Mouse (Mus musculus): ENCODE data around the gene Trim46. TPM values are rescaled to one million over a fixed set of nuclear protein-coding genes. Genes with fewer than 3 reads are reported as not detected.
A peak's percentile ranks its signal among the peaks of the same experiment; 100 is the strongest.

Trim46 gene
- polyA plus RNA-seq, 1 experiment from 2014 or later: 1.7 TPM

GRCm38 (mm10) chr3:89227307-89228179 lies 18.6 kb downstream of the Trim46 start:
- no peaks in the 10 kb centered on the region for H3K36me3 ChIP-seq (ENCODE audit: control insufficient read depth, insufficient read depth, low read length)
- DNase-seq (ENCODE audit: low spot score) (peak; percentile 79), ATAC-seq (replicated peaks; ENCODE audit: low FRiP score) (peak; percentile 53)
- peak overlapping the region; percentile 69 for H3K4me2 ChIP-seq
- no peak overlapping the region for H3K27ac ChIP-seq (ENCODE audit: low read depth, low read length)
- 0 out of 2 replicates have a peak overlapping the region, but pooled peaks have one; percentile 9 for H3K9ac ChIP-seq (ENCODE audit: low read depth, low read length)
- peak overlapping the region; percentile 45 for H3K4me3 ChIP-seq (ENCODE audit: low read depth, low read length)
- no peaks in the 10 kb centered on the region for H3K9me3 ChIP-seq (ENCODE audit: control insufficient read depth, low read length)
- 4% methylated on average over 41 of the region's 41 CpGs for WGBS
- H3K27me3 ChIP-seq (replicated peaks; ENCODE audit: control insufficient read depth, insufficient read depth, low read length): peaks cover 44% of the 10 kb centered on the region
- peaks cover 27% of the 10 kb centered on the region for H3K4me1 ChIP-seq (replicated peaks; ENCODE audit: control insufficient read depth, insufficient read depth, low read length)

DNA sequence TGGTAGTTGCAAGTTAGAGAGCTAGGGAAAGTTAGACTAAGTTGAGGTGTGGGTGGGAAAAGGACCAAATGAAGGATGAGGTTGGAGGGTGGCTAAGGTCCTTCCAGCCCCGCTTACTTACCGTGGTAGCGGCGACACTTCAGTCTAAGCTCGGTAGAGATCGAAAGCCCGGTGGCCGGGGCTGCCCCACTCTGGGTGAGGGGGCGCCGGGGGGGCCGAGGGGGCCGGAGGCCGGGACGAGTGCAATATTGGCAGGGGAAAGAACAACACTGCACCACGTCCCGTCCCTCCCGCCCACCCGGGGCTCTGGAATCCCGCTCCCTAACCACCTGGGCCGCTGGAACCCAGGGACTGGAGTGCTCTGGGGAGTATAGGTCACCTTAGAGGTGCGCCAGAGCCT lies 19.2 kb downstream of the Trim46 start, which contains the start of gene Mtx1:
Gene Mtx1 (minus strand): TSS at position 189 of the 400 bp plus-strand sequence.
- no peak within 1 kb of the TSS for H3K27ac ChIP-seq (ENCODE audit: low read depth, low read length)
- ATAC-seq (replicated peaks; ENCODE audit: low FRiP score): no peak
- H3K9ac ChIP-seq (ENCODE audit: low read depth, low read length): peak within 1 kb of the TSS; percentile 9; the same call in 1 of the 2 replicates

DNA sequence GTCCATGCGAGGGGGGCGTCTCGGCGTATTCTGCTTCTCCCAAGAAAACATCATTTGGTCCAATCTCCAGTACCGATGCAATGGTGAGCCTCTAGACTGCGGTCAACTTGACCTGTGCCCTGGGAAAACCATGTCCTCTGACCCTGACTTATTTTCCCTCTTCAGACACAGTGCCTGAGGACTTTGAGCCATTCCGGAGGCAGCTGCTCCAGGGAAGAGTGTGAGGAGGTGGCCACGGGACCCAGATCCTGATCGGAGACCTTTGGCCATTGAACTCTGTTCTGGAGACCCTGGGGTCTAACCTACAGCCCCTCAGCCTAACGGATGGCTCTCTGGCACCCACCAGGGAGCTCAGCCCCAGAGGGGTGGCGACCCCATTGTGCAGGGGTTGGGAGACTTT lies 19.7 kb downstream of the Trim46 start:
- no peak overlapping the region for H3K4me3 ChIP-seq (ENCODE audit: low read depth, low read length)
- WGBS: 35% methylated on average over 11 of the region's 11 CpGs

More for the DNA sequence above, 19.2 kb downstream of the Trim46 start, which contains the start of gene Mtx1:
- Histone ChIP-seq H3K9me3 (ENCODE audit: control insufficient read depth, low read length) (no peaks in the 10 kb centered on the region), H3K4me3 (ENCODE audit: low read depth, low read length) (peak within 1 kb of the TSS; percentile 45), H3K4me1 (replicated peaks; ENCODE audit: control insufficient read depth, insufficient read depth, low read length) (peaks cover 27% of the 10 kb centered on the region), H3K4me2 (peak within 1 kb of the TSS; percentile 69), H3K27me3 (replicated peaks; ENCODE audit: control insufficient read depth, insufficient read depth, low read length) (peaks cover 44% of the 10 kb centered on the region), H3K36me3 (ENCODE audit: control insufficient read depth, insufficient read depth, low read length) (no peaks in the 10 kb centered on the region)
- 10% methylated on average over 21 of the region's 21 CpGs for WGBS
- DNase-seq (ENCODE audit: low spot score): no peak

DNA sequence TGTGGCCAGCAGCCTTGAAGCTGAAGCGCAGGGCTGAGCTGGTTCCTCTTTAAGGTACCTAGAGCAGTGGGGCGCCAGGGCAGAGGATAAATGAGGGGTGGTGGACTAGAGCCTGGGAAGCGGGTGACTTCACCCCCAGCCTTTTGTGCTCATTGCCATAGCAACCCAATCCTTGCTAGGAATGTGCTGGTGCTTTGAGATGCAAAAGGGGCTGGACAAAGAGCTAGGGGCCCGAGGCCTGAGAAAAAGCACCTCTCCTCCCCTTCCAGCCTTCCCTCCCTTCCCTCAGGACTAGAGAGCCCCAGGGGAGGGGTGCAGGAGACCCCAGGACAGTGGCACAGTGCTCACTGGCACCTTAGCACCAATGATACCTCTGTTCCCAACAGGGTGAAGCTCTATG lies 20.2 kb downstream of the Trim46 start:
- no peak overlapping the region for H3K4me3 ChIP-seq (ENCODE audit: low read depth, low read length)
- DNase-seq (ENCODE audit: low spot score) (no peak), ATAC-seq (replicated peaks; ENCODE audit: low FRiP score) (no peak)
- H3K4me2 ChIP-seq: no peak overlapping the region
- peaks cover 27% of the 10 kb centered on the region for H3K4me1 ChIP-seq (replicated peaks; ENCODE audit: control insufficient read depth, insufficient read depth, low read length)
- whole genome bisulfite sequencing: 41% methylated on average over 4 of the region's 4 CpGs
- H3K36me3 ChIP-seq (ENCODE audit: control insufficient read depth, insufficient read depth, low read length): no peaks in the 10 kb centered on the region
- no peak overlapping the region for H3K27ac ChIP-seq (ENCODE audit: low read depth, low read length)
- no peaks in the 10 kb centered on the region for H3K9me3 ChIP-seq (ENCODE audit: control insufficient read depth, low read length)
- H3K9ac ChIP-seq (ENCODE audit: low read depth, low read length): no peak overlapping the region; the same call in 1 of the 2 replicates
- peaks cover 38% of the 10 kb centered on the region for H3K27me3 ChIP-seq (replicated peaks; ENCODE audit: control insufficient read depth, insufficient read depth, low read length)

More for the DNA sequence above, 19.7 kb downstream of the Trim46 start:
- H3K4me1 ChIP-seq (replicated peaks; ENCODE audit: control insufficient read depth, insufficient read depth, low read length): peaks cover 27% of the 10 kb centered on the region
- H3K4me2 ChIP-seq: peak overlapping the region; percentile 69; the same call in 1 of the 2 replicates
- H3K9ac ChIP-seq (ENCODE audit: low read depth, low read length): no peak overlapping the region; the same call in 1 of the 2 replicates
- H3K9me3 ChIP-seq (ENCODE audit: control insufficient read depth, low read length): no peaks in the 10 kb centered on the region
- ATAC-seq (replicated peaks; ENCODE audit: low FRiP score): no peak
- H3K27ac ChIP-seq (ENCODE audit: low read depth, low read length): no peak overlapping the region
- H3K36me3 ChIP-seq (ENCODE audit: control insufficient read depth, insufficient read depth, low read length): no peaks in the 10 kb centered on the region
- peaks cover 38% of the 10 kb centered on the region for H3K27me3 ChIP-seq (replicated peaks; ENCODE audit: control insufficient read depth, insufficient read depth, low read length)
- DNase-seq (ENCODE audit: low spot score): no peak

DNA sequence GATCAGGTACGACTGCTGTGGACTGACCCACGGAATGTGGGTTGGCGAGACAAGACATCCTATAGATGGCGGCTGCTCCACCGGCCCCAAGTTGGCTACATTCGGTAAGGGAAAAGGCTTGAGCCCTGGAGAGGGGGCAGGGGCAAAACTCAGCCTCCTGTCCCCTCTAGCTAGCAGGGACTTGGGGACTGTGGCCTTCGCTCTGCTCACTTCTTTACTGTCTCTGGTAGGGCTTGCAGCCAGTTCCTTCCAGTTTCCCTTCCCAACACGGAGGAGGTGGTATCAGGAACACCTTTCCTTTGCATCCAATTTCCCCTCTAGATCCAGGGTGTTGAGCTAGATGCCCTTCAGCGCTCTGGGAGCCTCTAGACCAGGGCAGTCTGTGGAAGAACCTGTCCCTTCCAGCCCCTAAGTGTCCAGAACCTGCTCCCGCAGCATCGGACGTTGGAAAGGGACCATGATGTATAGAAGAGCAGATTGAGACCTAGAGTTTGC lies 20.7 kb downstream of the Trim46 start:
- ATAC-seq (replicated peaks; ENCODE audit: low FRiP score) (no peak), DNase-seq (ENCODE audit: low spot score) (no peak)
- H3K4me2 ChIP-seq: no peak overlapping the region
- no peaks in the 10 kb centered on the region for H3K9me3 ChIP-seq (ENCODE audit: control insufficient read depth, low read length)
- peaks cover 27% of the 10 kb centered on the region for H3K4me1 ChIP-seq (replicated peaks; ENCODE audit: control insufficient read depth, insufficient read depth, low read length)
- peaks cover 38% of the 10 kb centered on the region for H3K27me3 ChIP-seq (replicated peaks; ENCODE audit: control insufficient read depth, insufficient read depth, low read length)
- no peak overlapping the region for H3K9ac ChIP-seq (ENCODE audit: low read depth, low read length)
- no peak overlapping the region for H3K4me3 ChIP-seq (ENCODE audit: low read depth, low read length)
- H3K36me3 ChIP-seq (ENCODE audit: control insufficient read depth, insufficient read depth, low read length): no peaks in the 10 kb centered on the region
- WGBS: 60% methylated on average over 12 of the region's 12 CpGs
- no peak overlapping the region for H3K27ac ChIP-seq (ENCODE audit: low read depth, low read length)

- ATAC-seq (replicated peaks; ENCODE audit: low FRiP score) (no peak), DNase-seq (ENCODE audit: low spot score) (no peak)
- Histone ChIP-seq H3K27ac (ENCODE audit: low read depth, low read length) (no peak overlapping the region), H3K36me3 (ENCODE audit: control insufficient read depth, insufficient read depth, low read length) (no peaks in the 10 kb centered on the region), H3K4me2 (no peak overlapping the region), H3K9me3 (ENCODE audit: control insufficient read depth, low read length) (no peaks in the 10 kb centered on the region), H3K9ac (ENCODE audit: low read depth, low read length) (no peak overlapping the region), H3K4me3 (ENCODE audit: low read depth, low read length) (no peak overlapping the region), H3K27me3 (replicated peaks; ENCODE audit: control insufficient read depth, insufficient read depth, low read length) (peaks cover 37% of the 10 kb centered on the region), H3K4me1 (replicated peaks; ENCODE audit: control insufficient read depth, insufficient read depth, low read length) (peaks cover 27% of the 10 kb centered on the region)
- WGBS: 71% methylated on average over 11 of the region's 11 CpGs
These were observed 21.3 kb downstream of the Trim46 start for GRCm38 (mm10) chr3:89224796-89225195.

DNA sequence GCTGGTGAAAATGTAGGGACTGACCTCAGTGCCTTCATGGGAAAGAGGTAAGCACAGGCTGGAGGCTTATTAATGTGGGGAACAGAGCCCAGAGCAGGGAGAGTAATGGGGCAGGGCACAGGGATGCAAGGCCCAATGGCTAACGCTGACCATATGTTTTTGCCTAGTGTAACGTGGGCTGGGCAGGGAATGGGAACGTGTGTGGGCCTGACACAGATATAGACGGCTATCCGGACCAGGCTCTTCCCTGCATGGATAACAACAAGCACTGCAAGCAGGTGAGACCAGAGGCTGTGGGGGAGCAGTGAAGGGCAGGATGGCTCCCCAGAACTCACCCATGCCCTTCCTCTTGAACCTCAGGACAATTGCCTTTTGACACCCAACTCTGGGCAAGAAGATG lies 24.9 kb downstream of the Trim46 start:
- Histone ChIP-seq H3K4me1 (replicated peaks; ENCODE audit: control insufficient read depth, insufficient read depth, low read length) (peaks cover 6% of the 10 kb centered on the region), H3K27ac (ENCODE audit: low read depth, low read length) (no peak overlapping the region), H3K9me3 (ENCODE audit: control insufficient read depth, low read length) (no peaks in the 10 kb centered on the region), H3K4me3 (ENCODE audit: low read depth, low read length) (no peak overlapping the region), H3K36me3 (ENCODE audit: control insufficient read depth, insufficient read depth, low read length) (no peaks in the 10 kb centered on the region), H3K27me3 (replicated peaks; ENCODE audit: control insufficient read depth, insufficient read depth, low read length) (peaks cover 13% of the 10 kb centered on the region), H3K4me2 (no peak overlapping the region), H3K9ac (ENCODE audit: low read depth, low read length) (no peak overlapping the region)
- no peak for ATAC-seq (replicated peaks; ENCODE audit: low FRiP score)
- 76% methylated on average over 5 of the region's 5 CpGs for WGBS
- no peak for DNase-seq (ENCODE audit: low spot score)

GRCm38 (mm10) chr3:89219546-89219945 lies 26.6 kb downstream of the Trim46 start:
- DNase-seq (ENCODE audit: low spot score): no peak
- H3K36me3 ChIP-seq (ENCODE audit: control insufficient read depth, insufficient read depth, low read length): no peaks in the 10 kb centered on the region
- no peak overlapping the region for H3K4me2 ChIP-seq
- no peaks in the 10 kb centered on the region for H3K9me3 ChIP-seq (ENCODE audit: control insufficient read depth, low read length)
- no peak overlapping the region for H3K9ac ChIP-seq (ENCODE audit: low read depth, low read length)
- ATAC-seq (replicated peaks; ENCODE audit: low FRiP score): no peak
- peaks cover 15% of the 10 kb centered on the region for H3K4me1 ChIP-seq (replicated peaks; ENCODE audit: control insufficient read depth, insufficient read depth, low read length)
- 0 out of 2 replicates have a peak overlapping the region, but pooled peaks have one; percentile 16 for H3K27ac ChIP-seq (ENCODE audit: low read depth, low read length)
- no peaks in the 10 kb centered on the region; the same call in 1 of the 2 replicates for H3K27me3 ChIP-seq (replicated peaks; ENCODE audit: control insufficient read depth, insufficient read depth, low read length)
- H3K4me3 ChIP-seq (ENCODE audit: low read depth, low read length): no peak overlapping the region
- WGBS: 29% methylated on average over 8 of the region's 8 CpGs

Measured in liver, embryonic 11.5 days (tissue).